ENCODE assay signal across 9 mouse cellular contexts in genomic region chr13:110062835-110063411, GRCm38 (mm10).
A peak's percentile ranks its signal among the peaks of the same experiment; 100 is the strongest.
DNase-seq lines count a peak whose midpoint lies in the region; ATAC-seq and TF ChIP-seq lines count a peak whose summit lies in the region.
"Had no signal": no experiment of that assay in that cellular context is flagged by ENCODE, and none has a peak within 500 bp of the region (broad histone marks: within the 10 kb centered on the region; RNA-seq: fewer than 3 reads in every experiment).

No protein-coding gene starts in this region.

- peaks cover 3% of the 10 kb centered on the region; the same call in 1 of the 2 replicates for H3K27me3 ChIP-seq in G1E (ENCODE audit: insufficient read depth, low read length)
- no peaks in the 10 kb centered on the region for H3K27me3 ChIP-seq in heart, embryonic 15.5 days
- no peaks in the 10 kb centered on the region for H3K27me3 ChIP-seq in liver, embryonic 11.5 days (replicated peaks; ENCODE audit: control insufficient read depth, insufficient read depth, low read length)
- H3K27me3 ChIP-seq in neural tube, embryonic 12.5 days (replicated peaks), result no peaks in the 10 kb centered on the region

- H3K4me1 ChIP-seq in G1E (ENCODE audit: insufficient read depth, low read depth, low read length), result no peaks in the 10 kb centered on the region
- H3K4me1 ChIP-seq in embryonic fibroblast, embryonic 13.5 days (ENCODE audit: control insufficient read depth, insufficient read depth, low read length), result 0 out of 2 replicates have a peak, but pooled peaks cover 3% of the 10 kb centered on the region
- H3K4me1 ChIP-seq in heart, embryonic 15.5 days (replicated peaks), result peaks cover 4% of the 10 kb centered on the region; the same call in 1 of the 2 replicates
- H3K4me1 ChIP-seq in liver, embryonic 11.5 days (replicated peaks; ENCODE audit: control insufficient read depth, insufficient read depth, low read length), result no peaks in the 10 kb centered on the region
- peaks cover 21% of the 10 kb centered on the region for H3K4me1 ChIP-seq in neural tube, embryonic 12.5 days

- no peak overlapping the region for H3K27ac ChIP-seq in embryonic fibroblast, embryonic 13.5 days (ENCODE audit: insufficient read depth, low read length)
- no peak overlapping the region for H3K27ac ChIP-seq in heart, embryonic 15.5 days
- no peak overlapping the region for H3K27ac ChIP-seq in liver, embryonic 11.5 days (ENCODE audit: low read depth, low read length)
- 0 out of 2 replicates have a peak overlapping the region, but pooled peaks have one; percentile 29 for H3K27ac ChIP-seq in neural tube, embryonic 12.5 days
- H3K27ac ChIP-seq: macrophage had no signal

- no peaks in the 10 kb centered on the region for H3K9me3 ChIP-seq in G1E (replicated peaks)
- H3K9me3 ChIP-seq in heart, embryonic 15.5 days (replicated peaks), result no peaks in the 10 kb centered on the region
- no peaks in the 10 kb centered on the region for H3K9me3 ChIP-seq in liver, embryonic 11.5 days (ENCODE audit: control insufficient read depth, low read length)
- H3K9me3 ChIP-seq in neural tube, embryonic 12.5 days, result no peaks in the 10 kb centered on the region

- peak; percentile 12 for DNase-seq in G1E (ENCODE audit: low spot score)
- DNase-seq in brain, embryonic 18.5 days (ENCODE audit: low read depth, low spot score), result peak; percentile 85
- DNase-seq in kidney, postnatal 10 days, result peak; percentile 84
- DNase-seq in liver, embryonic 11.5 days (ENCODE audit: low spot score), result no peak
- DNase-seq in urinary bladder, postnatal 25 days (ENCODE audit: low spot score), result peak; percentile 46

- no peak for TF ChIP-seq POLR2A in embryonic fibroblast, embryonic 13.5 days (IDR thresholded peaks at IDR 0.05; ENCODE audit: low read depth, low read length)

- ATAC-seq in G1E (ENCODE audit: extremely low read depth, insufficient number of reproducible peaks, low FRiP score, poor library complexity, severe bottlenecking), result no peak
- peak; percentile 62 for ATAC-seq in heart, embryonic 15.5 days (replicated peaks; ENCODE audit: insufficient number of reproducible peaks, insufficient read depth, low FRiP score, low read depth)
- peak; percentile 53 for ATAC-seq in liver, embryonic 11.5 days (replicated peaks; ENCODE audit: low FRiP score)
- peak; percentile 97 for ATAC-seq in neural tube, embryonic 12.5 days (ENCODE audit: low FRiP score, low read depth)

- no peak overlapping the region for H3K4me2 ChIP-seq in heart, embryonic 15.5 days
- H3K4me2 ChIP-seq in liver, embryonic 11.5 days, result no peak overlapping the region
- peak overlapping the region; percentile 34 for H3K4me2 ChIP-seq in neural tube, embryonic 12.5 days (replicated peaks)

- no peaks in the 10 kb centered on the region for H3K36me3 ChIP-seq in G1E (replicated peaks)
- no peaks in the 10 kb centered on the region for H3K36me3 ChIP-seq in heart, embryonic 15.5 days
- H3K36me3 ChIP-seq in liver, embryonic 11.5 days (ENCODE audit: control insufficient read depth, insufficient read depth, low read length), result no peaks in the 10 kb centered on the region
- H3K36me3 ChIP-seq in neural tube, embryonic 12.5 days, result no peaks in the 10 kb centered on the region

- TF ChIP-seq CTCF in G1E (IDR thresholded peaks at IDR 0.05; ENCODE audit: low read depth, low read length), result peak; percentile 41; the same call in 1 of the 2 replicates
- TF ChIP-seq CTCF in embryonic fibroblast, embryonic 13.5 days (IDR thresholded peaks at IDR 0.05; ENCODE audit: borderline replicate concordance, insufficient read depth, low read length), result 0 out of 2 replicates have a peak, but pooled peaks have one; percentile 17

- H3K4me3 ChIP-seq in G1E (ENCODE audit: low read depth, low read length), result no peak overlapping the region
- H3K4me3 ChIP-seq in embryonic fibroblast, embryonic 13.5 days (ENCODE audit: insufficient read depth, low read length), result no peak overlapping the region
- H3K4me3 ChIP-seq in heart, embryonic 15.5 days, result no peak overlapping the region
- H3K4me3 ChIP-seq in liver, embryonic 11.5 days (ENCODE audit: low read depth, low read length), result no peak overlapping the region
- no peak overlapping the region for H3K4me3 ChIP-seq in neural tube, embryonic 12.5 days

- WGBS in heart, embryonic 15.5 days, result 19% methylated on average over 9 of the region's 9 CpGs
- 27% methylated on average over 9 of the region's 9 CpGs for WGBS in liver, embryonic 11.5 days
- WGBS in neural tube, embryonic 12.5 days, result 5% methylated on average over 9 of the region's 9 CpGs

- H3K9ac ChIP-seq in heart, embryonic 15.5 days, result no peak overlapping the region
- no peak overlapping the region for H3K9ac ChIP-seq in liver, embryonic 11.5 days (ENCODE audit: low read depth, low read length)
- H3K9ac ChIP-seq in neural tube, embryonic 12.5 days, result no peak overlapping the region
